Mouse (Mus musculus): ENCODE results near the gene Spata17.

DNA sequence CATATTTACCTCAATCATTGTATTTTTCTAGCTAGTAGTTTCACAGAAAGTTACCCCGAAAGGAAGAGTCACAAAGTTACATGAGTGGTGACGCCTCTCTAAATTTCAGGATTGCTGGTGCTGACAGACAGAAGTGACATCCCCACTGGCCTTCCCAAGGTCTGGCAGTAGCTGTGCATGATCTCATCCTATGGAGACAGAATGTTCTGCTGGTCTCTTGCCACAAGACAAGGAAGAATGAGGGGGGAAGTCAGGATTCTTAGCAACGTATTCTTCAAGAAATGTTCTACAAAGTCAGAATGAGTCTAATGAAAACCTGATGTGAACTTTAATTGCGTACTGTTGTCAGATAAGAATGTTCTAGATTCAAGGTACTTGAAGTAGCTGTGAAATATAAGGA lies 179.5 kb downstream of the Spata17 start:
- TF ChIP-seq CTCF (conservative IDR thresholded peaks at IDR 0.05; ENCODE audit: low read length) (no peak), POU5F1 (IDR thresholded peaks at IDR 0.05; ENCODE audit: borderline replicate concordance, low read length) (no peak), NANOG (IDR thresholded peaks at IDR 0.05; ENCODE audit: borderline replicate concordance, low read length) (no peak)

Measured in E14TG2a.4 (cell line).